Mouse (Mus musculus) MEL (cell line): ENCODE measurements around the gene Serpina3i. TPM values are rescaled to one million over a fixed set of nuclear protein-coding genes. Genes with fewer than 3 reads are reported as not detected.

Experiments
- DNase-seq: peaks from one replicate; pipeline ENCODE4 v3.0.0; 2011; ENCODE audit warnings: low read depth, low spot score
- H3K27ac ChIP-seq: 2 replicates; pipeline ENCODE4 v1.5.1; 2012; ENCODE audit warnings: low read depth, mild to moderate bottlenecking, control low read depth, low read length, moderate library complexity; ENCODE audit not compliant: control insufficient read depth
- H3K27me3 ChIP-seq, 2 experiments: fragments of 150-350 bp in 1 of 2; sonication (generic) in 1 of 2; 2 replicates each; pipeline ENCODE4 v1.6.1; 2012; ENCODE audit warnings: low read length in 2 of 2, mild to moderate bottlenecking in 2 of 2, improper control_type of control experiment in 1 of 2, moderate library complexity in 1 of 2; ENCODE audit not compliant: insufficient read depth in 2 of 2, control insufficient read depth in 1 of 2
- H3K36me3 ChIP-seq, 2 experiments: 2 replicates each; pipeline ENCODE4 v1.6.1; 2012 to 2014; ENCODE audit warnings: low read length in 2 of 2, improper control_type of control experiment in 1 of 2, inconsistent platforms in 1 of 2, mild to moderate bottlenecking in 1 of 2; ENCODE audit not compliant: insufficient read depth in 2 of 2, control insufficient read depth in 1 of 2
- H3K4me1 ChIP-seq, 2 experiments: fragments of 150-350 bp in 1 of 2; sonication (generic) in 1 of 2; 2 replicates each; pipeline ENCODE4 v1.6.1; 2012; ENCODE audit warnings: low read length in 2 of 2, improper control_type of control experiment in 1 of 2, mild to moderate bottlenecking in 1 of 2; ENCODE audit not compliant: insufficient read depth in 2 of 2, control insufficient read depth in 1 of 2
- H3K4me3 ChIP-seq, 2 experiments: fragments of 150-350 bp in 1 of 2; sonication (generic) in 1 of 2; 2 replicates each; pipeline ENCODE4 v1.5.1; 2012; ENCODE audit warnings: low read depth in 2 of 2, low read length in 2 of 2, mild to moderate bottlenecking in 2 of 2, moderate library complexity in 2 of 2, control low read depth in 1 of 2, improper control_type of control experiment in 1 of 2; ENCODE audit not compliant: control insufficient read depth in 1 of 2, insufficient read depth in 1 of 2
- H3K79me2 ChIP-seq: 2 replicates; pipeline ENCODE4 v1.6.1; 2012; ENCODE audit warnings: mild to moderate bottlenecking, low read length, moderate library complexity; ENCODE audit not compliant: control insufficient read depth, poor library complexity, insufficient read depth
- H3K9ac ChIP-seq: 2 replicates; pipeline ENCODE4 v1.6.1; 2012; ENCODE audit warnings: low read depth, mild to moderate bottlenecking, control low read depth, low read length, moderate library complexity; ENCODE audit not compliant: control insufficient read depth, poor library complexity, severe bottlenecking
- H3K9me3 ChIP-seq: fragments of 150-350 bp; sonication (generic); replicated peaks from 2 replicates; pipeline ENCODE4 v1.6.1; 2012; ENCODE audit warnings: mild to moderate bottlenecking, low read length, improper control_type of control experiment, moderate library complexity; ENCODE audit not compliant: insufficient read depth
- CHD1 ChIP-seq: IDR thresholded peaks from 2 replicates; pipeline ENCODE4 v1.6.1; 2012; ENCODE audit warnings: low read depth, mild to moderate bottlenecking, inconsistent platforms, low read length, improper control_type of control experiment
- CTCF ChIP-seq, 3 experiments: IDR thresholded peaks in 2 of 3; conservative IDR thresholded peaks in 1 of 3; 2 replicates each; pipeline ENCODE4 v1.5.1; 2011 to 2012; ENCODE audit warnings: low read length in 3 of 3, low read depth in 2 of 3, mild to moderate bottlenecking in 2 of 3, improper control_type of control experiment in 1 of 3, inconsistent platforms in 1 of 3, mixed read lengths in 1 of 3, moderate library complexity in 1 of 3; ENCODE audit not compliant: control insufficient read depth in 1 of 3, insufficient read depth in 1 of 3, poor library complexity in 1 of 3, severe bottlenecking in 1 of 3
- E2F4 ChIP-seq: IDR thresholded peaks from 2 replicates; pipeline ENCODE4 v1.6.1; 2011; ENCODE audit warnings: low read depth, low read length, improper control_type of control experiment, borderline replicate concordance
- ELF1 ChIP-seq: IDR thresholded peaks from 2 replicates; pipeline ENCODE4 v1.6.1; 2014; ENCODE audit warnings: low read depth, mild to moderate bottlenecking, inconsistent platforms, low read length, improper control_type of control experiment, moderate library complexity
- GABPA ChIP-seq: IDR thresholded peaks from 2 replicates; pipeline ENCODE4 v1.6.1; 2012; ENCODE audit warnings: low read depth, mild to moderate bottlenecking, inconsistent platforms, low read length, improper control_type of control experiment, moderate library complexity
- JUND ChIP-seq: IDR thresholded peaks from 2 replicates; pipeline ENCODE4 v1.6.1; 2011; ENCODE audit warnings: low read depth, mild to moderate bottlenecking, improper control_type of control experiment, low read length
- MAFK ChIP-seq: IDR thresholded peaks from 2 replicates; pipeline ENCODE4 v1.6.1; 2011; ENCODE audit warnings: low read depth, mild to moderate bottlenecking, low read length, improper control_type of control experiment, borderline replicate concordance
- MAZ ChIP-seq: IDR thresholded peaks from 2 replicates; pipeline ENCODE4 v1.6.1; 2012; ENCODE audit warnings: low read depth, mild to moderate bottlenecking, inconsistent platforms, low read length, improper control_type of control experiment
- MEF2A ChIP-seq: IDR thresholded peaks from 2 replicates; pipeline ENCODE4 v1.6.1; 2014; ENCODE audit warnings: low read depth, mild to moderate bottlenecking, inconsistent platforms, low read length, improper control_type of control experiment; ENCODE audit not compliant: poor library complexity, insufficient replicate concordance, severe bottlenecking; ENCODE audit errors: extremely low read depth
- MXI1 ChIP-seq: IDR thresholded peaks from 2 replicates; pipeline ENCODE4 v1.6.1; 2011; ENCODE audit warnings: mild to moderate bottlenecking, low read depth, low read length, improper control_type of control experiment
- MYB ChIP-seq: IDR thresholded peaks from 2 replicates; pipeline ENCODE4 v1.6.1; 2011; ENCODE audit warnings: mild to moderate bottlenecking, low read depth, low read length, improper control_type of control experiment
- NELFE ChIP-seq: IDR thresholded peaks from 2 replicates; pipeline ENCODE4 v1.6.1; 2011; ENCODE audit warnings: low read depth, low read length, improper control_type of control experiment
- NRF1 ChIP-seq: IDR thresholded peaks from 2 replicates; pipeline ENCODE4 v1.6.1; 2014; ENCODE audit warnings: low read depth, mild to moderate bottlenecking, inconsistent platforms, low read length, improper control_type of control experiment, moderate library complexity; ENCODE audit not compliant: poor library complexity, insufficient read depth, severe bottlenecking
- POLR2A ChIP-seq, 2 experiments: IDR thresholded peaks; 2 replicates each; pipeline ENCODE4 v1.6.1; 2011 to 2012; ENCODE audit warnings: low read length in 2 of 2, mild to moderate bottlenecking in 2 of 2, control low read depth in 1 of 2, improper control_type of control experiment in 1 of 2, low read depth in 1 of 2, moderate library complexity in 1 of 2; ENCODE audit not compliant: control insufficient read depth in 1 of 2, insufficient read depth in 1 of 2, poor library complexity in 1 of 2
- POLR2AphosphoS5 ChIP-seq: IDR thresholded peaks from 2 replicates; pipeline ENCODE4 v1.6.1; 2012; ENCODE audit warnings: low read depth, borderline replicate concordance, mild to moderate bottlenecking, inconsistent platforms, low read length, moderate library complexity, mixed read lengths
- RCOR1 ChIP-seq: IDR thresholded peaks from 2 replicates; pipeline ENCODE4 v1.6.1; 2012; ENCODE audit warnings: low read depth, mild to moderate bottlenecking, inconsistent platforms, low read length, improper control_type of control experiment
- SIN3A ChIP-seq: IDR thresholded peaks from 2 replicates; pipeline ENCODE4 v1.6.1; 2012; ENCODE audit warnings: low read length, improper control_type of control experiment, inconsistent platforms
- SMC3 ChIP-seq: IDR thresholded peaks from 2 replicates; pipeline ENCODE4 v1.6.1; 2011; ENCODE audit warnings: low read depth, low read length, improper control_type of control experiment
- TAL1 ChIP-seq: IDR thresholded peaks from 2 replicates; pipeline ENCODE4 v1.6.1; 2012; ENCODE audit warnings: mild to moderate bottlenecking, inconsistent platforms, low read length, moderate library complexity, mixed read lengths
- UBTF ChIP-seq: IDR thresholded peaks from 2 replicates; pipeline ENCODE4 v1.6.1; 2012; ENCODE audit warnings: low read depth, mild to moderate bottlenecking, inconsistent platforms, low read length, improper control_type of control experiment, moderate library complexity, borderline replicate concordance; ENCODE audit not compliant: insufficient read depth
- ZC3H11A ChIP-seq: IDR thresholded peaks from 2 replicates; pipeline ENCODE4 v1.6.1; 2012; ENCODE audit warnings: low read depth, mild to moderate bottlenecking, inconsistent platforms, low read length, improper control_type of control experiment
- ZMIZ1 ChIP-seq: IDR thresholded peaks from 2 replicates; pipeline ENCODE4 v1.6.1; 2012; ENCODE audit warnings: low read depth, mild to moderate bottlenecking, inconsistent platforms, low read length, improper control_type of control experiment, moderate library complexity
- ZNF384 ChIP-seq: IDR thresholded peaks from 2 replicates; pipeline ENCODE4 v1.6.1; 2012; ENCODE audit warnings: low read depth, mild to moderate bottlenecking, inconsistent platforms, low read length, improper control_type of control experiment
- polyA plus RNA-seq, 2 experiments: library from polyadenylated mRNA; stranded (reverse) in 1 of 2; unstranded in 1 of 2; fragments of >175 nt in 1 of 2; fragments of >200 nt in 1 of 2; gene quantifications; 2 replicates each; pipeline versions ENCODE4 v1.2.1 to v1.2.4; 2012; ENCODE audit warnings: low replicate concordance in 2 of 2, low read depth in 1 of 2; ENCODE audit not compliant: insufficient read length in 2 of 2, insufficient read depth in 1 of 2, missing spikeins in 1 of 2
- total RNA-seq: library from RNA; depleted of rRNA; stranded (reverse); fragments of 300-350 nt; gene quantifications from 2 replicates; pipeline ENCODE4 v1.2.3, GENCODE M21; 2012

The Serpina3i gene
- total and polyA plus RNA-seq, 3 experiments, result not detected

- no peaks in the 10 kb centered on the region for H3K4me1 ChIP-seq
These were observed 48.5 kb upstream of the Serpina3i start, which contains the start of gene Serpina3f for GRCm38 (mm10) chr12:104214445-104214753. Serpina3f (plus strand) TSS chr12:104214544.

GRCm38 (mm10) chr12:104215249-104215648, 47.7 kb upstream of the Serpina3i start:
- no peaks in the 10 kb centered on the region for H3K36me3 ChIP-seq
- no peaks in the 10 kb centered on the region for H3K27me3 ChIP-seq
- no peak for DNase-seq
- H3K79me2 ChIP-seq, result no peaks in the 10 kb centered on the region
- TF ChIP-seq GABPA, result no peak
- no peak for TF ChIP-seq POLR2AphosphoS5
- no peak for TF ChIP-seq NELFE
- no peak for TF ChIP-seq UBTF
- TF ChIP-seq CHD1, result no peak
- no peak for TF ChIP-seq ELF1
- no peak overlapping the region for H3K9ac ChIP-seq
- H3K4me3 ChIP-seq, result no peak overlapping the region
- no peak overlapping the region for H3K27ac ChIP-seq
- no peaks in the 10 kb centered on the region for H3K4me1 ChIP-seq
- H3K9me3 ChIP-seq, result no peaks in the 10 kb centered on the region; the same call in 1 of the 2 replicates

More at GRCm38 (mm10) chr12:104214445-104214753, 48.5 kb upstream of the Serpina3i start, which contains the start of gene Serpina3f:
- DNase-seq, result no peak
- H3K36me3 ChIP-seq, result no peaks in the 10 kb centered on the region
- H3K79me2 ChIP-seq, result no peaks in the 10 kb centered on the region
- H3K9ac ChIP-seq, result no peak within 1 kb of the TSS
- H3K27ac ChIP-seq, result no peak within 1 kb of the TSS
- no peaks in the 10 kb centered on the region; the same call in 1 of the 2 replicates for H3K9me3 ChIP-seq
- H3K27me3 ChIP-seq, result no peaks in the 10 kb centered on the region
- no peak for TF ChIP-seq MAFK
- TF ChIP-seq MEF2A, result no peak
- TF ChIP-seq MYB, result no peak
- no peak for TF ChIP-seq SIN3A
- no peak for TF ChIP-seq MAZ
- TF ChIP-seq JUND, result no peak
- TF ChIP-seq TAL1, result no peak
- TF ChIP-seq RCOR1, result no peak
- no peak for TF ChIP-seq ZC3H11A
- no peak for TF ChIP-seq SMC3
- H3K4me3 ChIP-seq, result no peak within 1 kb of the TSS

GRCm38 (mm10) chr12:104221616-104222015, 41.3 kb upstream of the Serpina3i start:
- TF ChIP-seq NELFE (no peak), MEF2A (no peak), MXI1 (no peak), RCOR1 (no peak), ZMIZ1 (no peak), NRF1 (no peak), SIN3A (no peak), ZNF384 (no peak), JUND (no peak), E2F4 (no peak), UBTF (no peak), POLR2A (IDR thresholded peaks at IDR 0.05; ENCODE audit: control insufficient read depth in 1 of 2, insufficient read depth in 1 of 2, low read depth in 1 of 2, low read length in 2 of 2, poor library complexity in 1 of 2) (no peak), ZC3H11A (no peak), CTCF (IDR thresholded peaks at IDR 0.05 in 2 of 3, conservative IDR thresholded peaks at IDR 0.05 in 1 of 3; ENCODE audit: control insufficient read depth in 1 of 3, insufficient read depth in 1 of 3, low read depth in 2 of 3, low read length in 3 of 3, poor library complexity in 1 of 3, severe bottlenecking in 1 of 3) (no peak)
- no peaks in the 10 kb centered on the region for H3K36me3 ChIP-seq
- H3K9ac ChIP-seq, result no peak overlapping the region
- H3K27ac ChIP-seq, result no peak overlapping the region
- DNase-seq, result no peak
- H3K4me1 ChIP-seq, result no peaks in the 10 kb centered on the region
- H3K27me3 ChIP-seq, result no peaks in the 10 kb centered on the region
- H3K4me3 ChIP-seq, result no peak overlapping the region
- no peaks in the 10 kb centered on the region for H3K79me2 ChIP-seq
- no peaks in the 10 kb centered on the region for H3K9me3 ChIP-seq
